Mouse (Mus musculus) liver, adult 2 months (tissue): ENCODE results near the gene Col5a1.

Source experiments
- CTCF ChIP-seq: fragments of 200-500 bp; IDR thresholded peaks from 2 replicates; pipeline ENCODE4 v1.5.1; 2011; ENCODE audit warnings: low read depth, low read length, control low read depth
- POLR2A ChIP-seq: fragments of 200-500 bp; IDR thresholded peaks from 2 replicates; pipeline ENCODE4 v1.6.1; 2011; ENCODE audit warnings: low read length, control low read depth; ENCODE audit not compliant: insufficient read depth; ENCODE audit errors: extremely low read depth

GRCm38 (mm10) chr2:27872276-27872675 is 13.9 kb upstream of the Col5a1 start:
- TF ChIP-seq POLR2A (no peak), CTCF (no peak)
